8 mouse cellular contexts compared by ENCODE assay signal in genomic region chr10:37137531-37138310, GRCm38 (mm10). TPM values are rescaled to one million over a fixed set of nuclear protein-coding genes. Genes with fewer than 3 reads are reported as not detected.
A peak's percentile ranks its signal among the peaks of the same experiment; 100 is the strongest.
DNase-seq lines count a peak whose midpoint lies in the region; ATAC-seq and TF ChIP-seq lines count a peak whose summit lies in the region.

No protein-coding gene starts in this region.

- no peaks in the 10 kb centered on the region for H3K79me2 ChIP-seq in liver, adult 2 months (ENCODE audit: control insufficient read depth, insufficient read depth, low read length)

- DNase-seq in urinary bladder, adult 18-20 months (ENCODE audit: low spot score in 2 of 2): peak; percentile 30 to 39
- DNase-seq in urinary bladder, postnatal 10 days (ENCODE audit: low spot score): no peak
- DNase-seq in kidney, postnatal 10 days: peak; percentile 71
- DNase-seq in liver, adult 2 months (ENCODE audit: extremely low read depth, low read depth, low spot score): peak; percentile 8
- DNase-seq in neural tube, embryonic 10.5 days (ENCODE audit: extremely low spot score, low spot score): peak; percentile 74

- ATAC-seq in embryonic facial prominence, embryonic 13.5 days (ENCODE audit: insufficient number of reproducible peaks, insufficient read depth, low FRiP score, low TSS enrichment, low read depth): no peak
- no peak for ATAC-seq in heart, embryonic 12.5 days (ENCODE audit: insufficient number of reproducible peaks, low FRiP score)
- no peak for ATAC-seq in stomach, embryonic 16.5 days (ENCODE audit: insufficient read depth, low FRiP score)

- peaks cover 11% of the 10 kb centered on the region for H3K4me1 ChIP-seq in embryonic facial prominence, embryonic 13.5 days
- peaks cover 4% of the 10 kb centered on the region; the same call in 1 of the 2 replicates for H3K4me1 ChIP-seq in heart, embryonic 12.5 days (replicated peaks)
- H3K4me1 ChIP-seq in liver, adult 2 months (ENCODE audit: control insufficient read depth, insufficient read depth, low read length): peaks cover 4% of the 10 kb centered on the region
- peaks cover 11% of the 10 kb centered on the region for H3K4me1 ChIP-seq in stomach, embryonic 16.5 days (ENCODE audit: control insufficient read depth, insufficient read depth, low read length)

- H3K27me3 ChIP-seq in embryonic facial prominence, embryonic 13.5 days: no peaks in the 10 kb centered on the region
- no peaks in the 10 kb centered on the region for H3K27me3 ChIP-seq in heart, embryonic 12.5 days (replicated peaks)
- H3K27me3 ChIP-seq in liver, adult 2 months (ENCODE audit: control insufficient read depth, insufficient read depth, low read length): peaks cover 3% of the 10 kb centered on the region; the same call in 1 of the 2 replicates
- no peaks in the 10 kb centered on the region for H3K27me3 ChIP-seq in stomach, embryonic 16.5 days (ENCODE audit: control insufficient read depth, insufficient read depth, low read length)

- no peak for TF ChIP-seq CTCF in liver, adult 2 months (IDR thresholded peaks at IDR 0.05; ENCODE audit: low read depth, low read length)

- peak overlapping the region; percentile 100 for H3K9ac ChIP-seq in embryonic facial prominence, embryonic 13.5 days
- peak overlapping the region; percentile 97 for H3K9ac ChIP-seq in heart, embryonic 12.5 days
- H3K9ac ChIP-seq in liver, adult 2 months (ENCODE audit: low read depth, low read length): peak overlapping the region; percentile 78
- H3K9ac ChIP-seq in stomach, embryonic 16.5 days (ENCODE audit: low read length): peak overlapping the region; percentile 98

- no peak for TF ChIP-seq POLR2A in liver, adult 2 months (IDR thresholded peaks at IDR 0.05; ENCODE audit: extremely low read depth, insufficient read depth, low read length)

- H3K4me3 ChIP-seq in embryonic facial prominence, embryonic 13.5 days: peak overlapping the region; percentile 95
- peak overlapping the region; percentile 92 for H3K4me3 ChIP-seq in heart, embryonic 12.5 days
- H3K4me3 ChIP-seq in liver, adult 2 months (ENCODE audit: insufficient read depth, low read depth, low read length): peak overlapping the region; percentile 77
- peak overlapping the region; percentile 87 for H3K4me3 ChIP-seq in stomach, embryonic 16.5 days (replicated peaks; ENCODE audit: low read length)

- peaks cover 32% of the 10 kb centered on the region for H3K36me3 ChIP-seq in embryonic facial prominence, embryonic 13.5 days
- H3K36me3 ChIP-seq in heart, embryonic 12.5 days: peaks cover 14% of the 10 kb centered on the region
- 0 out of 2 replicates have a peak, but pooled peaks cover 2% of the 10 kb centered on the region for H3K36me3 ChIP-seq in liver, adult 2 months (ENCODE audit: control insufficient read depth, insufficient read depth, low read length)
- peaks cover 11% of the 10 kb centered on the region; the same call in 1 of the 2 replicates for H3K36me3 ChIP-seq in stomach, embryonic 16.5 days (ENCODE audit: control insufficient read depth, insufficient read depth, low read length)

- no peaks in the 10 kb centered on the region for H3K9me3 ChIP-seq in embryonic facial prominence, embryonic 13.5 days
- H3K9me3 ChIP-seq in heart, embryonic 12.5 days (replicated peaks): no peaks in the 10 kb centered on the region
- H3K9me3 ChIP-seq in stomach, embryonic 16.5 days (replicated peaks; ENCODE audit: control insufficient read depth, low read length): no peaks in the 10 kb centered on the region

- H3K27ac ChIP-seq in embryonic facial prominence, embryonic 13.5 days: peak overlapping the region; percentile 100
- H3K27ac ChIP-seq in heart, embryonic 12.5 days (ENCODE audit: poor library complexity, severe bottlenecking): peak overlapping the region; percentile 95
- H3K27ac ChIP-seq in liver, adult 2 months (replicated peaks; ENCODE audit: insufficient read depth, low read depth, low read length): peak overlapping the region; percentile 69
- H3K27ac ChIP-seq in stomach, embryonic 16.5 days (ENCODE audit: low read length): peak overlapping the region; percentile 99

- WGBS in embryonic facial prominence, embryonic 13.5 days: 0% methylated on average over 24 of the region's 24 CpGs
- WGBS in heart, embryonic 12.5 days: under 1% methylated on average over 24 of the region's 24 CpGs
- 1% methylated on average over 24 of the region's 24 CpGs for WGBS in liver, adult 2 months
- WGBS in stomach, embryonic 16.5 days: under 1% methylated on average over 24 of the region's 24 CpGs

- peak overlapping the region; percentile 65 for H3K4me2 ChIP-seq in embryonic facial prominence, embryonic 13.5 days
- peak overlapping the region; percentile 90 for H3K4me2 ChIP-seq in heart, embryonic 12.5 days
- H3K4me2 ChIP-seq in stomach, embryonic 16.5 days (ENCODE audit: low read depth, low read length): peak overlapping the region; percentile 36

RNA-seq across cellular contexts. Expression of gene Marcks, which starts 1.0 kb away (rescaled TPM):
- 215 and 245 TPM in 2 replicates for polyA plus RNA-seq in embryonic facial prominence, embryonic 13.5 days (2015; fragmentation: Nextera tagmentation; extraction: Ambion mirVana)
- polyA plus RNA-seq in heart, embryonic 12.5 days (2016; fragmentation: Nextera tagmentation; extraction: Ambion mirVana): 79.0 and 81.4 TPM in 2 replicates
- total RNA-seq in liver, adult 2 months (2014; rRNA removed): 8.9 and 10.2 TPM in 2 replicates
- 3.4 and 4.6 TPM in 2 replicates for polyA plus RNA-seq in liver, adult 2 months (2012; rRNA removed)
- 66.3 and 78.1 TPM in 2 replicates for polyA plus RNA-seq in stomach, embryonic 16.5 days (2015; fragmentation: Nextera tagmentation; extraction: Ambion mirVana)

Comparison
In these comparisons a context has a peak if more than half of its experiments do, and no peak if none do; other contexts are left out.
1. H3K4me2 ChIP-seq: peak in every context shown above with its lines; median percentile 90 in heart, embryonic 12.5 days; 65 in embryonic facial prominence, embryonic 13.5 days; 36 in stomach, embryonic 16.5 days.
2. RNA of gene Marcks, which starts 1.0 kb away (polyA plus RNA-seq): 215 to 245 TPM in embryonic facial prominence, embryonic 13.5 days, 79.0 to 81.4 TPM in heart, embryonic 12.5 days and 66.3 to 78.1 TPM in stomach, embryonic 16.5 days; 3.4 to 4.6 TPM in liver, adult 2 months; every median in the first group is over 10 times any median in the second.
3. Peak in every context shown above with its lines, with median percentiles within 50 percentile points of each other: H3K27ac ChIP-seq, H3K4me3 ChIP-seq and H3K9ac ChIP-seq.